Mouse (Mus musculus) small intestine, adult 2 months (tissue): ENCODE results near the gene Fbxl16.

ENCODE experiments used
- CTCF ChIP-seq: fragments of 200-500 bp; IDR thresholded peaks from 2 replicates; pipeline ENCODE4 v1.5.1; 2012; ENCODE audit warnings: low read depth, mild to moderate bottlenecking, control low read depth, inconsistent platforms, low read length, moderate library complexity, mixed read lengths; ENCODE audit not compliant: insufficient replicate concordance, insufficient read length; ENCODE audit errors: extremely low read depth
- POLR2A ChIP-seq: fragments of 200-500 bp; IDR thresholded peaks from 2 replicates; pipeline ENCODE4 v1.6.1; 2012; ENCODE audit warnings: low read depth, mild to moderate bottlenecking, control low read depth, inconsistent platforms, low read length, moderate library complexity

DNA sequence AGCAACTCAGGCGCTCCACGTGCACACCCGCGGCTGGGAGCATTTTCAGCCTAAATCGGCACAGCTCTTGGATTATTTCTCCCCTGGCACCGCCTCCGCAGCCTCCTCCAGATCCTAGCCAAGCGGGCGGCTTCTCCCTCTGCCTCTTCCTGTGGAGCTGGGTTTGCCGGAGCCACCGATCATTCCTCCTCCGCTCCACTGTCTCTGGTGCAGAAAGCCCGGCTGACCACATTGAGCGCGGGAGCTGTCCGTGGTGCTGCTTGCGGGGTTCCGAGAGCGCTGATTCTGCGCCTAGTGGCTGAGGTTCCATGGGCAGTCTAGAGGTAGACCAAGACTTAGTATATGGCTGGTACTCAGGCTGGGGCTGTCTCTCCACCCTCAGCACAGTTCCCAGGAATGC lies 4.6 kb downstream of the Fbxl16 start:
- peak; percentile 45; the same call in 1 of the 2 replicates for TF ChIP-seq CTCF
- TF ChIP-seq POLR2A: no peak
